ENCODE assay signal across 28 mouse cellular contexts in genomic region chr5:122767283-122767682, GRCm38 (mm10). TPM values are rescaled to one million over a fixed set of nuclear protein-coding genes. Genes with fewer than 3 reads are reported as not detected.
DNase-seq lines count a peak whose midpoint lies in the region; ATAC-seq and TF ChIP-seq lines count a peak whose summit lies in the region.
"Had no signal": no experiment of that assay in that cellular context is flagged by ENCODE, and none has a peak within 500 bp of the region (broad histone marks: within the 10 kb centered on the region; RNA-seq: fewer than 3 reads in every experiment).

No protein-coding gene starts in this region.

- no peak for DNase-seq in cerebellum, adult 2 months
- no peak for DNase-seq in cerebellum, postnatal 10 days
- DNase-seq in heart, adult 11 months, result peak; percentile 83
- no peak for DNase-seq in heart, embryonic 10.5 days (ENCODE audit: low spot score)
- DNase-seq in lung, postnatal 0 days (ENCODE audit: low spot score), result peak; percentile 28
- no peak for DNase-seq in lung, postnatal 14 days
- no peak for DNase-seq in heart, postnatal 10 days
- DNase-seq: adrenal gland, adult 8-10 months; adrenal gland, postnatal 14 days; adrenal gland, postnatal 36 days; B cell, adult 2 months; cerebellum, adult 11-12 months; cerebellum, adult 8-10 months; cerebellum, postnatal 14 days; cerebellum, postnatal 36 days; embryo, embryonic 11 days had no signal

- H3K27me3 ChIP-seq in cerebellum, adult 2 months (ENCODE audit: control insufficient read depth, insufficient read depth, low read length), result no peaks in the 10 kb centered on the region
- H3K27me3 ChIP-seq in heart, embryonic 10.5 days (ENCODE audit: insufficient read depth, poor library complexity, severe bottlenecking), result no peaks in the 10 kb centered on the region
- no peaks in the 10 kb centered on the region for H3K27me3 ChIP-seq in lung, postnatal 0 days (replicated peaks; ENCODE audit: insufficient read depth, low read length)
- H3K27me3 ChIP-seq: CH12.LX; embryonic facial prominence, embryonic 13.5 days; embryonic facial prominence, embryonic 15.5 days; forebrain, embryonic 12.5 days; Patski had no signal

- peaks cover 54% of the 10 kb centered on the region for H3K4me1 ChIP-seq in cerebellum, adult 2 months (ENCODE audit: control insufficient read depth, insufficient read depth, low read length)
- H3K4me1 ChIP-seq in heart, embryonic 10.5 days, result peaks cover 28% of the 10 kb centered on the region
- peaks cover 11% of the 10 kb centered on the region; the same call in 1 of the 2 replicates for H3K4me1 ChIP-seq in lung, postnatal 0 days (ENCODE audit: insufficient read depth, low read depth, low read length)
- H3K4me1 ChIP-seq: forebrain, embryonic 12.5 days had no signal

- H3K9ac ChIP-seq in lung, postnatal 0 days (replicated peaks; ENCODE audit: low read depth), result no peak overlapping the region
- H3K9ac ChIP-seq: embryonic facial prominence, embryonic 13.5 days; embryonic facial prominence, embryonic 15.5 days; forebrain, embryonic 12.5 days had no signal

- 27% methylated on average over 11 of the region's 11 CpGs for WGBS in cerebellum, adult 2 months
- 92% methylated on average over 11 of the region's 11 CpGs for WGBS in heart, embryonic 10.5 days
- WGBS in lung, postnatal 0 days, result 85% methylated on average over 11 of the region's 11 CpGs

- no peak for TF ChIP-seq CTCF in cerebellum, adult 2 months (IDR thresholded peaks at IDR 0.05; ENCODE audit: borderline replicate concordance, insufficient read depth, low read depth, low read length)
- TF ChIP-seq CTCF in lung, postnatal 0 days (IDR thresholded peaks at IDR 0.05), result no peak

- intact Hi-C loops in heart, postnatal 10 days (cut with DNase I), result no loop called here

- H3K4me3 ChIP-seq in cerebellum, adult 2 months (replicated peaks; ENCODE audit: insufficient read depth, low read depth, low read length), result no peak overlapping the region
- no peak overlapping the region for H3K4me3 ChIP-seq in heart, embryonic 10.5 days
- H3K4me3 ChIP-seq in lung, postnatal 0 days (ENCODE audit: low read depth, low read length), result no peak overlapping the region
- H3K4me3 ChIP-seq: embryonic facial prominence, embryonic 13.5 days; embryonic facial prominence, embryonic 15.5 days; erythroblast, embryonic 14.5 days; forebrain, embryonic 10.5 days; forebrain, embryonic 12.5 days had no signal

- H3K4me2 ChIP-seq in lung, postnatal 0 days (replicated peaks; ENCODE audit: low read depth, low read length), result no peak overlapping the region
- H3K4me2 ChIP-seq: embryonic facial prominence, embryonic 13.5 days; embryonic facial prominence, embryonic 15.5 days; forebrain, embryonic 12.5 days had no signal

- peak overlapping the region; percentile 50 for H3K27ac ChIP-seq in cerebellum, adult 2 months (ENCODE audit: insufficient read depth, low read length)
- no peak overlapping the region for H3K27ac ChIP-seq in heart, embryonic 10.5 days
- H3K27ac ChIP-seq in lung, postnatal 0 days (ENCODE audit: low read length), result no peak overlapping the region
- H3K27ac ChIP-seq: embryonic facial prominence, embryonic 13.5 days; embryonic facial prominence, embryonic 15.5 days; forebrain, embryonic 10.5 days; forebrain, embryonic 12.5 days had no signal

- ATAC-seq in lung, postnatal 0 days, result no peak
- ATAC-seq: activated CD4-positive, CD25-positive, alpha-beta regulatory T cell, adult 4 months; CD4-positive, CD25-positive, alpha-beta regulatory T cell, adult 4 months; forebrain, embryonic 14.5 days; forebrain, embryonic 16.5 days; Patski had no signal

- no peaks in the 10 kb centered on the region for H3K9me3 ChIP-seq in heart, embryonic 10.5 days
- H3K9me3 ChIP-seq in lung, postnatal 0 days (ENCODE audit: low read length), result no peaks in the 10 kb centered on the region
- H3K9me3 ChIP-seq: embryonic facial prominence, embryonic 13.5 days; embryonic facial prominence, embryonic 15.5 days; G1E had no signal

- TF ChIP-seq EP300 in lung, postnatal 0 days (IDR thresholded peaks at IDR 0.05), result no peak

- peaks cover 2% of the 10 kb centered on the region for H3K36me3 ChIP-seq in heart, embryonic 10.5 days
- no peaks in the 10 kb centered on the region for H3K36me3 ChIP-seq in lung, postnatal 0 days (ENCODE audit: insufficient read depth, low read length)

- TF ChIP-seq POLR2A in cerebellum, adult 2 months (IDR thresholded peaks at IDR 0.05; ENCODE audit: borderline replicate concordance, insufficient read depth, low read length), result no peak

RNA-seq across cellular contexts. Expression of gene Camkk2, which starts 11.9 kb away (rescaled TPM):
- 212 and 243 TPM in 2 replicates for polyA plus RNA-seq in cerebellum, adult 2 months (2012; rRNA removed)
- polyA plus RNA-seq in heart, embryonic 10.5 days (2016; fragmentation: Nextera tagmentation; extraction: Ambion mirVana), result 16.6 and 21.3 TPM in 2 replicates
- polyA plus RNA-seq in lung, postnatal 0 days (2015; fragmentation: Nextera tagmentation; extraction: Ambion mirVana), result 29.2 and 29.6 TPM in 2 replicates
- 10 to 100 TPM; 15.6 to 16.5 TPM for total RNA-seq in heart, postnatal 10 days (2021)

RNA-seq across cellular contexts. Expression of gene Anapc5, which starts 53.9 kb away (rescaled TPM):
- 325 and 326 TPM in 2 replicates for polyA plus RNA-seq in cerebellum, adult 2 months (2012; rRNA removed)
- 405 and 415 TPM in 2 replicates for polyA plus RNA-seq in heart, embryonic 10.5 days (2016; fragmentation: Nextera tagmentation; extraction: Ambion mirVana)
- 166 and 180 TPM in 2 replicates for polyA plus RNA-seq in lung, postnatal 0 days (2015; fragmentation: Nextera tagmentation; extraction: Ambion mirVana)
- total RNA-seq in heart, postnatal 10 days (2021), result 100 to 1,000 TPM; 215 to 217 TPM

RNA-seq across cellular contexts. Expression of gene P2rx4, which starts 59.9 kb away (rescaled TPM):
- polyA plus RNA-seq in cerebellum, adult 2 months (2012; rRNA removed), result 42.0 and 48.3 TPM in 2 replicates
- polyA plus RNA-seq in heart, embryonic 10.5 days (2016; fragmentation: Nextera tagmentation; extraction: Ambion mirVana), result 14.9 and 16.3 TPM in 2 replicates
- 57.8 and 61.1 TPM in 2 replicates for polyA plus RNA-seq in lung, postnatal 0 days (2015; fragmentation: Nextera tagmentation; extraction: Ambion mirVana)
- 10 to 100 TPM; 17.3 to 17.6 TPM for total RNA-seq in heart, postnatal 10 days (2021)

Comparison
In these comparisons a context has a peak if more than half of its experiments do, and no peak if none do; other contexts are left out.
1. DNase-seq: peak in heart, adult 11 months (single experiment) and lung, postnatal 0 days (single experiment); none in cerebellum, adult 2 months (0 of 2), cerebellum, postnatal 10 days (0 of 2), heart, embryonic 10.5 days (single experiment), lung, postnatal 14 days (single experiment) and heart, postnatal 10 days (0 of 2).